Mouse (Mus musculus): ENCODE data around the gene Plek.

Gene Plek

DNA sequence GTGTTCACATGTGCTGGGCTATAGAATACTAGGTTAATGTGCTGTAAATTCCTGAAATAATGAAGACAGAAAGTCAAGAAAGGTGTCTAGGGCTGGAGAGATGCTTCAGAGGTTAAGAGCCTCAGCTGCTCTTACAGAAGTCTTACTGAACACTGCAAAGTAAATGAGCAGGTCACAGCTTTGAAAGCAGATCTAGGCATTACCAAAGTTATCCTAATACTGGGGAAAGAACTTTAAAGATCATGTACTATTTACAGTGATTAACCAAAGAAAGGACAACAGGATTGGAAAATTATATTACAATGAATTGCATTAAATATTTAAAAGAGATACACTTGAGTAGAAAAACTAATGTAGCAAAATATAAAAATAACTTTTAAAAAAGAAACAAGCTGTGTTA lies 52.2 kb downstream of the Plek start:
- DNase-seq, result no peak

DNA sequence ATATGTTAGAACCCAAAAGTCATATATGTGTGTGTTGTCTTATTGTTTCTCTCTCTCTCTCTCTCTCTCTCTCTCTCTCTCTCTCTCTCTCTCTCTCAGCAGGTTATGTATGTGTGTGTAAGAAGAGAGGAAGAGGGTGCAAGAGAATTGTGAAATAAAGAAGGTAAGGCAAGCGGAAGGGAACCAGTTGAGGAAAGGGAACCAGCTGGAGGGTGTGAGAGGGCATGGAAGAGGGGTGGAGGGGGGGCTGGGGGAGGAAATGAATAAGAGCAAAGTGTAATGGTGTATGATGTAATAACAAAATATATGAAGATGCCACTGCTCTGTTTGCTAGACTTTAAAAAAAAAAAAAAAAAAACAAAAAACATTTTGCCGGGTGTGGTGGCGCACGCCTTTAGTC lies 52.8 kb downstream of the Plek start:
- no peak for DNase-seq

DNA sequence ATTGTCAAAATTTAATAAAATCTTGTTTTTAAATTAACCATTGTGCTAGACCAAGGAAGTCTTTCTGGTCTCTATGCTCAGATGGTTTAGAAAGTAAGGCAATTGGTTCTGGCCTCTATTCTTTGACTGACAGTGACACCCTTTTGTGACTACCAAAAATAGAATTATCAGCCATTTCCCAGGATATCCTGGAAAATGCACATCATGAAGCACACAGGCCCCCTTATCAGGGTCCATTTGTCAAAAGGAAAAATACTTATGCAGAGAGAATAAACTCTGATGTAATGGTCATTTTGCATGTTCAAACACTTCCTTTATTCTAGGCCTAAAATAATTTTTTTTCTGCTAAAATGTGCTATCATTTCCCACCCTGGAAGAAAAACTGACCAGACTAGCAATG lies 54.7 kb downstream of the Plek start:
- DNase-seq, result no peak

DNA sequence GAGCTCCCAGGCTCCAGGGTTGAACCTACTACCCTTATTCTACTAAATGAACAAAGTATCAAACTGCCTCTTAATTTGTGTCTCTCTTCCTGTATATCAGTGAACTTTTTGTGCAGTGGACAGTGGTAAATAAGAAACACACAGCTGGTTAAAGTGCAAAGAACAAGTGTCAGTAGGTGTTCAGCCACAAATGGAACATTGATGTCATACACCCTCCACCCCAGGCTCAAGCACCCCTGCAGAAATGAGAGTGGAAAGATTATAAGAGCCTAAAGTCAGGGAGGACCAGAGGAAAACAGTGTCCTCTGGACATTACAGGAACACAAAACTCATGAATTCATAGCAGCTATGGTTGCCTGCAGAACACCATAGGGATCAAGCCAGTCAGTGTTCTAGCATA lies 55.4 kb downstream of the Plek start:
- DNase-seq, result no peak

DNA sequence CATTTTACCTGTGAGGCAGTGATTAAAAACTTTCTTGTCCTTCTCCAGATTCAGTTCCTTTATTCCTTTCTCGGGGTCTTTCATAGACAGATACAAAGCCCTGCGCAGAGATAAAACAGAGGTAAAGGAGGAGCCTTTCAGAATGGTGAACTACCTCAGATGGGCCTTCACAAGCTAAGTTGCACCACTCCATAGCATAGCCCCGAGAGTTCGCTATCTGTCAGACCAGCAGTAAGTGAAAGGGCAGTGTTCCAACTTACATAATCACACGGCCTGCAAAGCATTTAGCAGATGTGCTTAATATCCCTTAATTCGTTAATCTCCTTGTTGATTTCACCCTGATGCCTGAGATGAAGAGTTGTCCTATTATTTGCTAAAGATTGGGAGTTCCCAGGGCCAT lies 59.3 kb downstream of the Plek start:
- DNase-seq, result no peak

DNA sequence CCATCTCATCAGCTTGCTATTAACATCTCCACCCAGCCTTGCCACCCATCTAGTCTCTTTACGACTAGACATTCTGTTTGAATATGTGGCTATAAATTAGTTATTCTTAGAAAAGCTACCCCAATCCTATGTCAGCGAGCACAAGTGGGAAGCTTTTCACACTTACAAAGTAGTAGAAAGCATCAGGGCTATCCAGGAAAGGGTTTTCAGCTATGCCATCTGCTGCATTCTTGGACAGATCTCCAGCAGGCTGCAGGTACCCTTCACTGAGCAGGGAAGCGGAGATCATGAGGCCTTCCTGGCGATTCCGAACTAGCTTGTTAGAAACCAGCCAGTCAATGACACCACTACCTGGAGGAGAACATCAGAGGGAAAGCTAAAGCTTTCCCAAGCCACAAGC lies 62.3 kb downstream of the Plek start:
- no peak for DNase-seq

DNA sequence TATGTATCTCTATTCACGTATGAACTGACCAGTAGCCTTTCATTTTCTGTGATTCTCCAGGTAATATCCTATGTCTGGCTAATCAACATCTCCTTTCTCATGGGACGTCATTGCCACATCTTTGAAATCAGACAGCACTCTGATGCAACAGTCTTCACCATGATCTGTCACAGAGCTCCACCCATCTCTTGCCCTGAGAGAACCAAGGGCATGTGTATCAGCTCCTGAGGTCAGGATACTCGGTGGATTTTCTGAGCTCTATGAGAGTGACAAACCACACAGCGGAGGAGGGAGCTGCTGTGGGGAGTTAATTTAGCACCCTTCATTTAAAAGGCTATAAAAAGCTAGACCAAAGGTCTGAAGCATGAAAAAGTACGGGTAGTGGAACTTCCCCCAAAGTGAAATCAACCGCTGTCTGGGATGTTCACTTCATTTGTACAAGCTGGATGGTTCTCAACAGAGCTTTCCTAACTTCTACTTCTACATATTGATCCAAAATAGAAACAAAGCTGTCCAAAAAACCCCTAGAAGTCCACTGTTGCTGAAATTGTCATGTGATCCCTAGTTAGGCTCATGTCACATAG lies 64.3 kb downstream of the Plek start:
- DNase-seq, result no peak

DNA sequence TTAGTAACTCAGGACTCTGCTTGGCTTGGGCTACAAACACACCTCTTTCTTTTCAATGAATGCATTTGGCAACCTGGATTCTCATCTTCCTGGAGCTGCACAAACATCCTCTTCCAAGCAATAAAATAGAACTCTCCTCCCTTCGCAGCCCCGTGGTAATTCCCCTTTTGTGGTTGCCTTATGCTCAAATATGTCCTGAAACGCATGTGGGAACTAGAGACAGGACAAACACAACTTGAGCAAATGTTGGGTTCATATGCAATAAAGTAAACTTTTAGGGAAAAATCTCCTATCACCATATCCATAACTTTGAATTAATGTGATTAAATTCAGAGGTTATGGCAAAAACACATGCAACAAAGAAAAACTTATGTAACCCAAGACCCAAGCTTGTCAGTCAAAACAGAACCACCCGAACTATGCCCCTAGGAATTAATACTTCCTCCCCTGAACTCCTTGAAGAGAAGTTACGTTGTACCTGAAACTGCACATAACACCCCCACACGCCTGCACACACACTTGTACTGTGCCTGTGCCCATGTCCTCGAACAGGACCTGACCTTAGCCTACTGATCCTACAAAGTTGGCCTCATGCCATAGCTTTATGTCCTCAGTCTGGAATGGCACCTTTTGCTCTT lies 65.5 kb downstream of the Plek start:
- no peak for DNase-seq

DNA sequence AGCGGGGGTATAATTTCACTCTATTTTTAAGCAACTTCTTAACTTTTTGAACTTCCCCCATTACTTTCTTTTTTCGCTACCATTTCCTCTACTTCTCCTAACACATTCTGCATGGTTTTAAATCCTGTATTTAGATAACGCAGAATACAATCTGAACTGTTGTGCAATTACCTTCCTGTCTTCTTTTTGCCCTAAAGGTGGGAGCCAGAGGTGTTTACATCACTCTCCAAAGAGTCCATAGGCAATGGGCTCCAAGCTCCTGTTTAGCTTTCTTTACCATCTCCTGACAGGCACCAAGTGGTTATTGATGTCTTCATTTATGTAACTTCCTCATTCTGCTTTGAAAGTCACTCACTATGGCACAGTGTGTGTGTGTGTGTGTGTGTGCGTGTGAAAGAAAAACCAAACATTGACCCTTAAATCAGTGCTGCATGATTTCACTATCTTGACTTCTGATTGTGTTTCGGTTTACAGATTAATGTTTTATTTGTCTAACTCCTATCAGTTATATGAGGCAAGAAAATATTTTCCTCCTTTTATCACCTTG lies 73.9 kb downstream of the Plek start:
- no peak for DNase-seq

DNA sequence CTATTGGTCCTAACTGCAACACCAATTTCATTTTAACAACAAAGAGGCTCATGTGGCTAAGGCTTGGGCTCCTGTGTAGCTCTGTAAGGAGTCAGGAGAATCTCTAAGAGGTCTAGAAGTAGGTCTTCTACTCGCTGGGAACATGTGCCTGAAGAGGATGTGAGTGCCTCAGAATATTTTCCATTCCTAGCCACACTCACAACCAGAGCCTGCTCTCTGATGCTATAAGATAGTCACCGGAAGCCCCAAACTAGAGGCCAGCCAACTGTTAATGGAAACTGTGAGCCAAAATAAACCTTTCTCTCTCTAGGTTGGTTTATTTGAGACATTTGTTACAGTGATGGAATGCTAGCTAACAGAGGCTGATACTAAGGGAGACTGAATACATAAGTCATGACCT lies 74.6 kb downstream of the Plek start:
- no peak for DNase-seq

DNA sequence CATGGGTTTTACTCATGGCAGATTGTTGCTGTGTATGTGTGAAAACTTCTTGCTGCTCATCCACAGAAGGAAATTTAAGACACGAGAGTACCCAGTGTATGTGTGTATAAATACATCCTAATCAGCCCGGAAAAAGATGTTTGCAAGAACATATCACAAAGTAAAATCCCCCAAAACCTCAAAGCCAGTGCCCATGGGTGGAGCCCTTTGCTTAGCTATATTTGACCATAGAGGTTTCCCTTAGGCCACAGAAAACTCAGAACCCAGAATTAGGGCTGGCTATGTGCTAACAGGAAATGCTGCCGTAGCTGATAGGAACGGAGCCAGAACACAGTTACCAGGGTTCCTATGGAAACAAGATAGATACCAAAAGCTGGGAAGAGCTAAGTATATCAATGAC lies 75.2 kb downstream of the Plek start:
- no peak for DNase-seq

DNA sequence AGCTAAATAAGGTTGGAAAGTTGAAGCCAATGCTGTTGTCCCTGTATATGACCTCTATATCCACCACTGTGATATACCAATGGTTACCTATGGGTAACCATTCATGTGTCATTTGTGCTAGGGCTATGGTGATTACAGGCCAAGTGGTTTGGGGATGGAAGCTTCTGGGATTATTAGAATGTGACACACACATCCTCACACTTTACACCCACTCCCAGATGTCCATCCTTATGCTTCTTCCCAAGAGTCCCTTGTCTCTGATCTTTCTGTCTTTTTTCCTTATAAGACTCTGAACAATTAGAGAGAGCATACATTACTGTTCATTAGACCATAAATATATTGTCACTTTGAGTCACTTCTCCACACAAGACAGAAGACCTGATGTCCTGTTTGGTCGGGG lies 79.1 kb downstream of the Plek start:
- no peak for DNase-seq

DNA sequence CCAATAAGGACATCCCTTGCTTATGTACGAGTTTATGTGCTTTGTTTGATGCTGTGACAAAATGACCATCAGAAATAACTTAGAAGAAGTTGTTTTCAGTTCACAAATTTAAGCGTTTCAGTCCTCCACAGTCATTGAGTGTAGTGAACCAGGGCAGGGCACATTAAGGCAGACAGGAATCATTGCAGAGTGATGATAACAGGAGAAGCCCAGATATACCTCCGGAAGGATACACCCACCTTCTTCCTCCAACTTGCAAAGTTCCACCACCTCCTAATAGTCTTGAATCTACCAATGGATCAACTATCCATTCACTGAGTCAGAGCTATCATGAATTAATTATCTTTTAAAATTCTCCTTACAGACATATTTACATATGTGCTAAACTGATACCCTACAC lies 80.2 kb downstream of the Plek start:
- DNase-seq, result no peak

DNA sequence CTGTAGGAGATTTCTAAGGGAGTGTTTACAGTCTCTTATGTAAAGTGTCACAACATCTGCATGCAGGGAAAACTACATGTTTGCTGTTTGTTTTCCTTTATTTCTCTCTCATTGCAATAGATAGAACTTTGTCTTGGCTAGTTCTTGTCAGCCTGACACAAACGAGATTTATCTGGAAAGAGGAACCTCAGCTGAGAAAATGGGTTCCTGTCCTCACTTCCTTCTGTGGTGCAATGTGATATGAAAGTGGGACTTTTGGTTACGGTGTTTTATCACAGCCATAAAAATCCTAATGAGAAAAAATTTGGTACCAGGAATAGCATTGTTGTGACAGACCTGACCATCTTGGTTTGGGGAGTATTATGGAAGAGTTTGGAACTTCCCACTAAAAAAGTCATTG lies 82.5 kb downstream of the Plek start:
- DNase-seq, result no peak

DNA sequence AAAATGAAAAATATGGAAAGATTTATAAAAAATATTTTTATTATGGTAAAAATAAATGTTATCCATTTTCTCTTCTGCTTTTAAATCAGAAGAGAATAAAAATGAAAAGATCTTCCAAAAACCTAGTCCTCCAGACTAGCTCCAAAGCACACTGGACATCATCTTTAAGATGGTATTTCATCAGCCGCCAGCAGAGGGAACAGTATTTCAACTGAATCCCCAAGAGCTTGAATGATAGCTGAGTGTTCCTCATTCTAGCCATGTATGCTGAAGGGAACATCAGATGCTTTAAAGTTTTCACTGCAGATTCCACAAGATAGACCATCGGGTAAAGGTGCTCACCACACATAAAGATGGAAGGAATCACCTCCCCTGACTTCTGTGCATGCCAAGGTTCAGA lies 84.4 kb downstream of the Plek start:
- peak; percentile 49 for DNase-seq

DNA sequence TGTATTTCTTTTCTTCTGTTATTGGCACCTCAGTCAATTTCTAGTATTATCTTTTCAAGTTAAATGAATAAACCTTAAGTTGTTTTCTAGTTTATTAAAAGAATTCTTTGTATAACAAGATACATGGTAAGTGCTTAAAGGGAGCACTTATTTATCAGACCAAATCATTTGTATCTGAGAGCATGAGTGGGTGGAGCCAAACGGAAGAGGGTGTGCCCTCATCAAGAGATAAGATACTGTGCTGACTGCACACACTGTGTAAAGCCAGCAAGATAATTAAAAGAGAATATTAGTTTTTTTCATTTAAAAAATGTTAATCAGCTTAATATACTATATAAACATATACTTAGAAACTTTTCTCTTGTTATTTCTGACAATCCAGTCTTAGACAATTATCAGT lies 93.7 kb downstream of the Plek start:
- no peak for DNase-seq

DNA sequence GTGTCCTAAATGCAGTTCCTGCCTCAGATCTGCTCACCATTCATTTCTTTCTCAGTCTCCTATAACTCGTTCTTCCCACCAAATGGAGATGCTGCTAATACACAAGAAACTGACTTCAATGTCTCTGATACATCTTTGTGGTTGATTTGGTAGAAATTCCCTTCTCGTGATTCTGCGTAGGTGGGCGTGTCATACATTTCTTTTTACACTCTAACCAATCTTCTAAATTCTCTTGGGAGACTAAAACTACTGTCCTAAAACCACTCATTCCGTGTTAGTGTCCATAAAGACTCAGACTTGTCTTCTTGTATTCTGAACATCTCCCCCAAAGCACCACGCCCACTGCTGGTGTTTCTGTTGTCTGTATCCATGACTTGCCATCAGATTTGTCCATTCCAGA lies 95.2 kb downstream of the Plek start:
- DNase-seq, result no peak

DNA sequence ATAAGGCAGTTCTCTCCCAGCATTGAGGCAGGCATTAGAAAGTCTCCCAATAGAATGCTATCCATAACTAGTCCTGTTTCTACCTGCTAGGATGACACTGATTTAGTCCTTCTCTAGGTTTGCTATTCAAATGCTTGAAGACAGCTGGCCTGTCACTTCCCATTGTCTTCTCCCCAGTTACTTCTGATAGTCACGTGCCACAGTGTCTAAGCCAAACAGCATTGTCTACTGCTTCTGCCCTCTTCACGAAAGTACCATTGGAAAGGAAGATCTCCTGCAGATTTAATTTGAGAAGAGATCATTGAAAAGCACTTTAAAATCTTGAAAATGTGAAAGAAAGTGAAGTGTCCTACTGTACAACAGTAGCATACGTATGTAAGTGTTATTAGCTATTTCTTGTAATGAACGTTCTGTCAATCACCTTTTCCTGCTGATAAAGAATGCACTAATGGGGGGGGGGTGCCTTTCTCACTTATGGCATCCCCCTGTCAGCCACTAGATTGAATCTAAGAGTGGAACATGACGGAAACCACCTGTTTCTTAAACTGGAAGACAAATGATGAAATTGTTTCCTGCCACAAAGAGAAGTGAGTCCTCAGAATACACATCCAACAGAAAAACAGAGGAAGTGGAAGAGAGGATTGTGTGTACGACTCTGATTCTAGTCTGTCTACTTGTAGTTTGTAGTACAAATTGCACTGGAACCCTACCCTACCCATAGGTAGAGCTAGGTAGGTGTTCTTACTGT lies 95.9 kb downstream of the Plek start:
- no peak for DNase-seq

DNA sequence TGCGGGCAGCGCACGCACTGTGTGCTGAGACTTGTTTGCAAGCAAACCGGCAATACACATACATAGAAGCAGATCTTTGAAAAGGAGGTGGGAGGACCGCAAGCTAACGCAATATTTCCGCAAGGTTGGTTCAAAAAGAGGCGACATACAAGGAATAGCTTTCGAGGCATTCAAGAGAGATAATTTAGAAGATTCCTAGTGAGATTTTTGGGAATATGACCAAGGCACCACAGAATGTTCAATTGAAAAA lies 100.5 kb downstream of the Plek start:
- DNase-seq, result no peak

DNA sequence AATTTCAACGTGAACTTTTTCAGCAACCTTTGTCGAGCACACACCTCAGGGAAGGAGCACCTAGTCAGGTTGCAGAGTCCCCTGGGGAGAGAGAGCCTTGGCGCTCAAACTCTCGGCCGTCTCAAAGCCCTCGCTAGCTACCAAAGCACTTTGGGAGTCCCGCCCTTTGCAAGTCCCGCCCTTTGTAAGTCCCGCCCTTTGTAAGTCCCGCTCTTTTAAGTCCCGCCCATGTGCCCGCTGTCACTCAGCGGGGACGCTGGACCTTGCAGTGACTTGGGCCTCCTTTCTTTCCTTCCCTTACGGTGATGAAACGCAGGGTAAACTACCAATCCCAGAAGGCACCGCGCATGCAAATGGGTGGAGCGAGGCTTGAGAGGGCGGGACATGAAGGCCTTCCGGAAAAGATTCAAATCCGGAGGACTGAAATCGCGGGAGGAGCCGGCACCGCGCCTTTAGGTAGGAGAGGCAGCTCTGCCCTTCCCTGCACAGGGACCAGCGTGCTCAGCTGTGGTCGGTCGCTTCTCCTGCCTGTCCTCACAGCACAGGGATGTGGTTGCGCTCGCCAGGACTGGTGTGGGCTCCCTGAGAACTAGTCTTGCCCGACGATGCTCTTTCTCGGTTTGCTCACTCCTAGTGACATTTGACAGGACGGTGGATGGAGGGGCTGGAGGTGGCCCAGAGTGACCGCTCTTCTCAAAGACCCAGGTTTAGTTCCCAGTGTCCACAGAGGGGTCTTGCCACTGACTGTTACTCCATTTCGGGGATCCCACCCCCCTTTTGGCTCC lies 101.0 kb downstream of the Plek start, which contains the start of gene Fbxo48:
TSS of gene Fbxo48 (plus strand) at position 400 of the 785 bp plus-strand sequence.
- peak; percentile 98 for DNase-seq

DNA sequence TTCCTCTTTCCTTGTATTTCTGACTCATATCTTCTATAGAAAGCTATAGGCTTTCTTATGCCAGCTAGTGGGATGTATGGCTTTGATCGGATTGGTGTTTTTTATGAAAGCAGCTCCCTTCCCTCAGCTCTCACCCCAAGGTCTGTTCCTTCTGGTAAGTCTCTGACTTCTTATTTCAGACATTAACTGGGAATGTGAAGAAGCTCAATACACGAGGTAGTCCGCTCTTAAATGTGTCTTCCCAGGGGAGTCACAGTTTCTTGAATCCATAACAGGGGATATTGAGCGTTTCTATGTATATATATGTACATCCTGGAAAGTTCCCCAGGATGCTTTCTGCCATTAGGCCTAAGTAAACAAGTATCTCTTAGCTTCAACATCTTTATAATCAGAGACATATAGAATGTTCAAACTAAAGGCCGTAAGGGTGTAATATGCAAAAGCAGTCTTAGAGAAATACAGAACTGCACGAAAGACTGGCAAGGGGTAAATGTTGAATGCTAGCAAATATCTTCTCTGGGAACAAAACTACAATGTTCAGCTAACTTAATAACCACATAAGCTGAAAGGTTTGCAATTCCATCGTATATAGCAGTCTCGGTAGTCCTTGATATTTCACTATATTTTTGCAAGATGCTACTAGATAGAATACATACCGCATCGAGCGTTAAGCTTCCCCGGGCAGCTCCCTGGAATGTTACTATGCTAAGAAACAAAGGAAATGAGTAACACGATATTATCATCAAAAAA lies 101.8 kb downstream of the Plek start:
- no peak for DNase-seq

DNA sequence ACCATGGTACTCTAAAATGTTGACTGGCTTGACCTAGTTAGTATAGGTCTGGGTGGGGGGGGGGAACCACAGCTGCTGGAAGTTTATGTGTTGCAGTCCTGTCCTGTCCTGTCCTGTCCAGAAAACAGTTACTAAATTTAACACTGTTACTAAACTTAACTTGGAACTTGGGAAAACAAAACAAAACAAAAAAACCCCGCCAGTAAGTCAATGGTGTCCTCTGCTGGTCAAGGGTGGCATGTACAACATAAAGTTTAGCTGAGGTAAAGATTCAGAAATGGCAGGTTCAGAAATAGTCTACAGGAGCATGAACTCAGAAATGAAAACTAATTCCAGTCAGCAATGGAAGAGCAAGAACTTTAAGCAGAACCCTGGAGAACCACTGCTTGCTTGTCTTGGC lies 103.4 kb downstream of the Plek start:
- DNase-seq, result no peak

DNA sequence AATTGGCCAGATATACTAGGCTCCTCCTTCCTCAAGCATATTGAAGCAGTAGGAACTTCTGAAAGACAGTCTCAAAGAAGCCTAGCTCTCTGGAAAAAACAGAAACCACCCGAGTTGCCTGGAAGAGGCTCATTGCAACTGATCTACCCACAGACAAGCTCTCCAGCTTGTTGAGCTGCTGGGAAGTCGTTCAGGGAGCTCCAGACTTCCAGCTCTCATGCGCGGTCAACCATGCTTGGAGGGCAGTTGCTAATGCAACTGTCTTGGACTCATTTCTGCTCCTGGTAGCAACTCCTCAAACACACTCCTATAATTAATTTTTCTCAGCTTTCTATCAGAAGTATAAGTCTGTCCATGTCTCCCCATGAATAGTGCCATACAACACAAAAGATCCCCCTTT lies 109.2 kb downstream of the Plek start:
- DNase-seq, result no peak
